Mouse (Mus musculus): Measurements from ENCODE around the gene Dcbld2. TPM values are rescaled to one million over a fixed set of nuclear protein-coding genes. Genes with fewer than 3 reads are reported as not detected.

Gene Dcbld2
- total and polyA plus RNA-seq, 3 experiments: 2.2 to 3.7 (median 3.3) TPM

DNA sequence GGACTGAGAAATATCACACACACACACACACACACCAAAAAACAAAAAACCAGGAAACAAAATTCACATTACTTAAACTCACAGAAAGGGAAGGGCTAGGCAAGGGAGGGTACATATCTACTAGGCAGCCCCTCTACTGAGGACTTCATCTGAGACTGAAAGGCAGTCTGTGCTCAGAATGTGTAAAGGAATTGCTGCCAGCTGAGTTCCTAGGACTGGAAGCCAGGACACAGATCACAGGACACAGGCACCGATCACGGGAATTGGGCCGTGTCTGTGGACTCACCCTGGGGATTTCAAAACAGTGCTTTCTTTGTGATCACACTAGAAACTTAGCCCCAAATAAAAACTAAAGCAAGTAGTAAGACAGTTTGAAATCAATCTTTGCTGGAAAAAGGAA is 104.6 kb downstream of the Dcbld2 start:
- TF ChIP-seq MEF2A (IDR thresholded peaks at IDR 0.05; ENCODE audit: borderline replicate concordance, low read depth, low read length): no peak
- TF ChIP-seq ETS1 (conservative IDR thresholded peaks at IDR 0.05; ENCODE audit: low read depth, low read length): no peak
- TF ChIP-seq HCFC1 (IDR thresholded peaks at IDR 0.05; ENCODE audit: low read depth, low read length): no peak; the same call in 1 of the 2 replicates
- 0 out of 2 replicates have a peak, but pooled peaks have one; percentile 28 for TF ChIP-seq CHD1 (IDR thresholded peaks at IDR 0.05; ENCODE audit: low read depth, low read length)
- no peak; the same call in 1 of the 2 replicates for TF ChIP-seq POLR2AphosphoS2 (IDR thresholded peaks at IDR 0.05; ENCODE audit: low read depth, low read length)
- no peak for TF ChIP-seq CHD2 (IDR thresholded peaks at IDR 0.05; ENCODE audit: low read length)
- no peak for TF ChIP-seq PAX5 (IDR thresholded peaks at IDR 0.05; ENCODE audit: low read length)
- TF ChIP-seq SIN3A (IDR thresholded peaks at IDR 0.05; ENCODE audit: low read length): no peak
- 0 out of 2 replicates have a peak, but pooled peaks have one; percentile 31 for TF ChIP-seq MAZ (IDR thresholded peaks at IDR 0.05; ENCODE audit: low read depth, low read length)
- no peak for TF ChIP-seq JUN (IDR thresholded peaks at IDR 0.05; ENCODE audit: insufficient read depth, low read depth, low read length)
- no peak for TF ChIP-seq BHLHE40 (IDR thresholded peaks at IDR 0.05; ENCODE audit: low read depth, low read length)
- TF ChIP-seq RAD21 (IDR thresholded peaks at IDR 0.05; ENCODE audit: low read depth, low read length): no peak
- TF ChIP-seq JUND (conservative IDR thresholded peaks at IDR 0.05; ENCODE audit: low read depth, low read length): 0 out of 2 replicates have a peak, but pooled peaks have one; percentile 7
- TF ChIP-seq SMC3 (IDR thresholded peaks at IDR 0.05; ENCODE audit: low read depth, low read length): no peak
- no peak for TF ChIP-seq IRF4 (IDR thresholded peaks at IDR 0.05; ENCODE audit: low read depth, low read length)
- no peak for TF ChIP-seq MXI1 (IDR thresholded peaks at IDR 0.05; ENCODE audit: low read depth, low read length)
- peak; percentile 47 for TF ChIP-seq EP300 (IDR thresholded peaks at IDR 0.05; ENCODE audit: low read length)
- no peak for TF ChIP-seq MAFK (IDR thresholded peaks at IDR 0.05; ENCODE audit: insufficient replicate concordance, low read length)
- no peak; the same call in 1 of the 2 replicates for TF ChIP-seq POLR2A (IDR thresholded peaks at IDR 0.05; ENCODE audit: low read depth, low read length)
- no peak for TF ChIP-seq UBTF (IDR thresholded peaks at IDR 0.05; ENCODE audit: low read depth, low read length)
- TF ChIP-seq USF1 (IDR thresholded peaks at IDR 0.05; ENCODE audit: low read depth, low read length): no peak
- no peak for TF ChIP-seq KAT2A (IDR thresholded peaks at IDR 0.05; ENCODE audit: insufficient replicate concordance, low read length)
- TF ChIP-seq RCOR1 (conservative IDR thresholded peaks at IDR 0.05; ENCODE audit: low read depth, low read length): no peak
- TF ChIP-seq MYC (IDR thresholded peaks at IDR 0.05; ENCODE audit: low read depth, low read length): no peak
- TF ChIP-seq ELF1 (IDR thresholded peaks at IDR 0.05; ENCODE audit: low read depth, low read length): 0 out of 2 replicates have a peak, but pooled peaks have one; percentile 8
- in situ Hi-C loops (cut with MboI; ENCODE audit: low pct_ligation_motif_present, low pct_unique_long_range_greater_than_20kb, low sequenced_read_pairs): loop anchor here (5.0 to 10.0 kb wide), 2 partner anchors 56 to 192 kb away; no protein-coding TSS in a partner anchor
- Histone ChIP-seq H3K4me2 (ENCODE audit: insufficient read depth, low read depth, poor library complexity, severe bottlenecking) (peak overlapping the region; percentile 96), H3K36me3 (replicated peaks in 1 of 2; ENCODE audit: control insufficient read depth in 1 of 2, insufficient read depth in 1 of 2, low read length in 1 of 2) (peaks cover 0 to 34% of the 10 kb centered on the region in 2 experiments), H3K9ac (ENCODE audit: insufficient read depth, low read depth) (peak overlapping the region; percentile 92), H3K27ac (ENCODE audit: insufficient read depth, low read depth) (peak overlapping the region; percentile 90), H3K4me1 (ENCODE audit: control insufficient read depth in 1 of 2, insufficient read depth in 2 of 2) (peaks cover 13 to 82% of the 10 kb centered on the region in 2 experiments), H3K27me3 (replicated peaks) (no peaks in the 10 kb centered on the region), H3K4me3 (replicated peaks in 1 of 3; ENCODE audit: low read depth in 2 of 3, low read length in 2 of 3, poor library complexity in 1 of 3) (no peak overlapping the region), H3K79me2 (replicated peaks; ENCODE audit: control insufficient read depth, extremely low read depth, insufficient read depth, poor library complexity, severe bottlenecking) (peaks cover 86% of the 10 kb centered on the region), H3K9me3 (replicated peaks; ENCODE audit: low read length) (no peaks in the 10 kb centered on the region)
- no peak for DNase-seq (ENCODE audit: extremely low read depth)
- dilution Hi-C loops (cut with MboI; ENCODE audit: extremely low pct_ligation_motif_present, extremely low pct_unique_long_range_greater_than_20kb, low sequenced_read_pairs): no loop called here
